Mouse (Mus musculus) heart, postnatal 10 days (tissue): ENCODE data around the gene Sap30bp. TPM values are rescaled to one million over a fixed set of nuclear protein-coding genes. Genes with fewer than 3 reads are reported as not detected.

ENCODE experiments used
- total RNA-seq, 2 experiments: library from RNA; stranded (reverse); gene quantifications; 2 replicates each; pipeline ENCODE4 v1.2.3; 2021

Sap30bp gene
- total RNA-seq, 2 experiments from 2014 or later, result 26.6 to 26.7 TPM

Other genes starting within 250 kb of the Sap30bp start
- gene Grb2, start 224.7 kb upstream of the Sap30bp start, total RNA-seq, result 100 to 1,000 TPM; 122 to 144 TPM
- 100 to 1,000 TPM; 106 to 116 TPM for gene Tmem94, start 167.8 kb upstream of the Sap30bp start, total RNA-seq
- gene Caskin2, start 119.6 kb upstream of the Sap30bp start, total RNA-seq, result 10 to 100 TPM; 59.4 to 60.9 TPM
- gene Tsen54, start 118.6 kb upstream of the Sap30bp start, total RNA-seq, result 10 to 100 TPM; 10.5 to 15.0 TPM
- 10 to 100 TPM; 17.9 to 18.2 TPM for gene Llgl2, start 109.2 kb upstream of the Sap30bp start, total RNA-seq
- under 1 TPM; 0.17 to 0.22 TPM for gene Myo15b, start 74.9 kb upstream of the Sap30bp start, total RNA-seq
- gene Smim5, start 33.3 kb upstream of the Sap30bp start, total RNA-seq, result 10 to 100 TPM; 28.7 to 43.3 TPM
- under 1 TPM; 0.37 to 0.45 TPM for gene Smim6, start 21.3 kb upstream of the Sap30bp start, total RNA-seq
- gene Recql5, start 195 bp downstream of the Sap30bp start, total RNA-seq, result 10 to 100 TPM in 1 of 2 experiments, 1 to 10 TPM in 1; 8.3 to 10.9 TPM
- gene Itgb4, start 41.4 kb downstream of the Sap30bp start, total RNA-seq, result 1 to 10 TPM; 4.8 to 5.5 TPM
- 10 to 100 TPM; 31.7 to 33.1 TPM for gene Galk1, start 79.4 kb downstream of the Sap30bp start, total RNA-seq
- gene H3f3b, start 94.7 kb downstream of the Sap30bp start, total RNA-seq, result 100 to 1,000 TPM; 338 to 393 TPM
- gene Unk, start 97.0 kb downstream of the Sap30bp start, total RNA-seq, result 10 to 100 TPM; 16.3 to 17.0 TPM
- 1 to 10 TPM in 1 of 2 experiments, under 1 TPM in 1; 0.52 to 1.0 TPM for gene Unc13d, start 144.7 kb downstream of the Sap30bp start, total RNA-seq
- 10 to 100 TPM; 96.6 to 99.5 TPM for gene Wbp2, start 153.7 kb downstream of the Sap30bp start, total RNA-seq
- 10 to 100 TPM; 43.3 to 49.7 TPM for gene Trim47, start 193.9 kb downstream of the Sap30bp start, total RNA-seq
- gene Trim65, start 197.8 kb downstream of the Sap30bp start, total RNA-seq, result 1 to 10 TPM; 5.4 to 6.3 TPM
- 10 to 100 TPM; 55.9 to 56.8 TPM for gene Mrpl38, start 205.6 kb downstream of the Sap30bp start, total RNA-seq
- gene Fbf1, start 234.9 kb downstream of the Sap30bp start, total RNA-seq, result 10 to 100 TPM; 17.4 to 17.7 TPM